Mouse (Mus musculus) kidney, adult 2 months (tissue): ENCODE results near the gene Tymp.

Experiments
- CTCF ChIP-seq: fragments of 200-500 bp; conservative IDR thresholded peaks from 2 replicates; pipeline ENCODE4 v1.5.1; 2011; ENCODE audit warnings: low read depth, mild to moderate bottlenecking, control low read depth, low read length, moderate library complexity, mixed read lengths; ENCODE audit not compliant: insufficient read depth, insufficient read length
- POLR2A ChIP-seq: fragments of 200-500 bp; IDR thresholded peaks from one replicate; pipeline ENCODE4 v1.6.1; 2011; ENCODE audit warnings: low read depth, low read length, control low read depth

- TF ChIP-seq CTCF: no peak
- TF ChIP-seq POLR2A: no peak
Observed at GRCm38 (mm10) chr15:89421938-89422337, 45.1 kb upstream of the Tymp start.
